Mouse (Mus musculus): Measurements from ENCODE around the gene Zcchc2.

The Zcchc2 gene

GRCm38 (mm10) chr1:106074141-106074540, 83.9 kb downstream of the Zcchc2 start:
- DNase-seq = no peak

GRCm38 (mm10) chr1:106074656-106075055, 84.5 kb downstream of the Zcchc2 start:
- no peak for DNase-seq

GRCm38 (mm10) chr1:106076641-106077040, 86.4 kb downstream of the Zcchc2 start:
- no peak for DNase-seq

- no peak for DNase-seq
Observed at GRCm38 (mm10) chr1:106077166-106077565, 87.0 kb downstream of the Zcchc2 start.
